Mouse (Mus musculus) MEL (cell line): ENCODE measurements at regions not wholly inside any gene's neighbourhood (a gene's known extent, or its start where the extent isn't known, plus 50 kb on each side); places are given as distances from the start of the nearest gene placed in this dataset.

ENCODE experiments used
- DNase-seq: peaks from one replicate; pipeline ENCODE4 v3.0.0; 2011; ENCODE audit warnings: low read depth, low spot score
- H3K27ac ChIP-seq: 2 replicates; pipeline ENCODE4 v1.5.1; 2012; ENCODE audit warnings: low read depth, mild to moderate bottlenecking, control low read depth, low read length, moderate library complexity; ENCODE audit not compliant: control insufficient read depth
- H3K27me3 ChIP-seq, 2 experiments: fragments of 150-350 bp in 1 of 2; sonication (generic) in 1 of 2; 2 replicates each; pipeline ENCODE4 v1.6.1; 2012; ENCODE audit warnings: low read length in 2 of 2, mild to moderate bottlenecking in 2 of 2, improper control_type of control experiment in 1 of 2, moderate library complexity in 1 of 2; ENCODE audit not compliant: insufficient read depth in 2 of 2, control insufficient read depth in 1 of 2
- H3K36me3 ChIP-seq, 2 experiments: 2 replicates each; pipeline ENCODE4 v1.6.1; 2012 to 2014; ENCODE audit warnings: low read length in 2 of 2, improper control_type of control experiment in 1 of 2, inconsistent platforms in 1 of 2, mild to moderate bottlenecking in 1 of 2; ENCODE audit not compliant: insufficient read depth in 2 of 2, control insufficient read depth in 1 of 2
- H3K4me1 ChIP-seq, 2 experiments: fragments of 150-350 bp in 1 of 2; sonication (generic) in 1 of 2; 2 replicates each; pipeline ENCODE4 v1.6.1; 2012; ENCODE audit warnings: low read length in 2 of 2, improper control_type of control experiment in 1 of 2, mild to moderate bottlenecking in 1 of 2; ENCODE audit not compliant: insufficient read depth in 2 of 2, control insufficient read depth in 1 of 2
- H3K4me3 ChIP-seq, 2 experiments: fragments of 150-350 bp in 1 of 2; sonication (generic) in 1 of 2; 2 replicates each; pipeline ENCODE4 v1.5.1; 2012; ENCODE audit warnings: low read depth in 2 of 2, low read length in 2 of 2, mild to moderate bottlenecking in 2 of 2, moderate library complexity in 2 of 2, control low read depth in 1 of 2, improper control_type of control experiment in 1 of 2; ENCODE audit not compliant: control insufficient read depth in 1 of 2, insufficient read depth in 1 of 2
- H3K79me2 ChIP-seq: 2 replicates; pipeline ENCODE4 v1.6.1; 2012; ENCODE audit warnings: mild to moderate bottlenecking, low read length, moderate library complexity; ENCODE audit not compliant: control insufficient read depth, poor library complexity, insufficient read depth
- H3K9ac ChIP-seq: 2 replicates; pipeline ENCODE4 v1.6.1; 2012; ENCODE audit warnings: low read depth, mild to moderate bottlenecking, control low read depth, low read length, moderate library complexity; ENCODE audit not compliant: control insufficient read depth, poor library complexity, severe bottlenecking
- H3K9me3 ChIP-seq: fragments of 150-350 bp; sonication (generic); replicated peaks from 2 replicates; pipeline ENCODE4 v1.6.1; 2012; ENCODE audit warnings: mild to moderate bottlenecking, low read length, improper control_type of control experiment, moderate library complexity; ENCODE audit not compliant: insufficient read depth
- BHLHE40 ChIP-seq: IDR thresholded peaks from 2 replicates; pipeline ENCODE4 v1.6.1; 2012; ENCODE audit warnings: low read depth, mild to moderate bottlenecking, inconsistent platforms, low read length, improper control_type of control experiment, borderline replicate concordance
- CHD1 ChIP-seq: IDR thresholded peaks from 2 replicates; pipeline ENCODE4 v1.6.1; 2012; ENCODE audit warnings: low read depth, mild to moderate bottlenecking, inconsistent platforms, low read length, improper control_type of control experiment
- CTCF ChIP-seq, 3 experiments: IDR thresholded peaks in 2 of 3; conservative IDR thresholded peaks in 1 of 3; 2 replicates each; pipeline ENCODE4 v1.5.1; 2011 to 2012; ENCODE audit warnings: low read length in 3 of 3, low read depth in 2 of 3, mild to moderate bottlenecking in 2 of 3, improper control_type of control experiment in 1 of 3, inconsistent platforms in 1 of 3, mixed read lengths in 1 of 3, moderate library complexity in 1 of 3; ENCODE audit not compliant: control insufficient read depth in 1 of 3, insufficient read depth in 1 of 3, poor library complexity in 1 of 3, severe bottlenecking in 1 of 3
- ETS1 ChIP-seq: IDR thresholded peaks from 2 replicates; pipeline ENCODE4 v1.6.1; 2012; ENCODE audit warnings: low read depth, mild to moderate bottlenecking, inconsistent platforms, low read length, improper control_type of control experiment, moderate library complexity
- JUND ChIP-seq: IDR thresholded peaks from 2 replicates; pipeline ENCODE4 v1.6.1; 2011; ENCODE audit warnings: low read depth, mild to moderate bottlenecking, improper control_type of control experiment, low read length
- MAX ChIP-seq: IDR thresholded peaks from 2 replicates; pipeline ENCODE4 v1.6.1; 2011; ENCODE audit warnings: low read length, improper control_type of control experiment
- MAZ ChIP-seq: IDR thresholded peaks from 2 replicates; pipeline ENCODE4 v1.6.1; 2012; ENCODE audit warnings: low read depth, mild to moderate bottlenecking, inconsistent platforms, low read length, improper control_type of control experiment
- MYB ChIP-seq: IDR thresholded peaks from 2 replicates; pipeline ENCODE4 v1.6.1; 2011; ENCODE audit warnings: mild to moderate bottlenecking, low read depth, low read length, improper control_type of control experiment
- MYC ChIP-seq: IDR thresholded peaks from 2 replicates; pipeline ENCODE4 v1.6.1; 2011; ENCODE audit warnings: low read depth, mild to moderate bottlenecking, low read length, improper control_type of control experiment, moderate library complexity
- NELFE ChIP-seq: IDR thresholded peaks from 2 replicates; pipeline ENCODE4 v1.6.1; 2011; ENCODE audit warnings: low read depth, low read length, improper control_type of control experiment
- POLR2A ChIP-seq, 2 experiments: IDR thresholded peaks; 2 replicates each; pipeline ENCODE4 v1.6.1; 2011 to 2012; ENCODE audit warnings: low read length in 2 of 2, mild to moderate bottlenecking in 2 of 2, control low read depth in 1 of 2, improper control_type of control experiment in 1 of 2, low read depth in 1 of 2, moderate library complexity in 1 of 2; ENCODE audit not compliant: control insufficient read depth in 1 of 2, insufficient read depth in 1 of 2, poor library complexity in 1 of 2
- POLR2AphosphoS2 ChIP-seq: IDR thresholded peaks from 2 replicates; pipeline ENCODE4 v1.6.1; 2011; ENCODE audit warnings: low read length, improper control_type of control experiment
- POLR2AphosphoS5 ChIP-seq: IDR thresholded peaks from 2 replicates; pipeline ENCODE4 v1.6.1; 2012; ENCODE audit warnings: low read depth, borderline replicate concordance, mild to moderate bottlenecking, inconsistent platforms, low read length, moderate library complexity, mixed read lengths
- SIN3A ChIP-seq: IDR thresholded peaks from 2 replicates; pipeline ENCODE4 v1.6.1; 2012; ENCODE audit warnings: low read length, improper control_type of control experiment, inconsistent platforms
- TAL1 ChIP-seq: IDR thresholded peaks from 2 replicates; pipeline ENCODE4 v1.6.1; 2012; ENCODE audit warnings: mild to moderate bottlenecking, inconsistent platforms, low read length, moderate library complexity, mixed read lengths
- TBP ChIP-seq: IDR thresholded peaks from 2 replicates; pipeline ENCODE4 v1.8.0; 2011; ENCODE audit warnings: low read depth, low read length, improper control_type of control experiment
- UBTF ChIP-seq: IDR thresholded peaks from 2 replicates; pipeline ENCODE4 v1.6.1; 2012; ENCODE audit warnings: low read depth, mild to moderate bottlenecking, inconsistent platforms, low read length, improper control_type of control experiment, moderate library complexity, borderline replicate concordance; ENCODE audit not compliant: insufficient read depth
- USF2 ChIP-seq, 2 experiments: IDR thresholded peaks; 2 replicates each; pipeline ENCODE4 v1.6.1; 2011 to 2012; ENCODE audit warnings: improper control_type of control experiment in 2 of 2, low read length in 2 of 2, borderline replicate concordance in 1 of 2, inconsistent platforms in 1 of 2, low read depth in 1 of 2, mild to moderate bottlenecking in 1 of 2; ENCODE audit not compliant: insufficient read depth in 1 of 2
- ZC3H11A ChIP-seq: IDR thresholded peaks from 2 replicates; pipeline ENCODE4 v1.6.1; 2012; ENCODE audit warnings: low read depth, mild to moderate bottlenecking, inconsistent platforms, low read length, improper control_type of control experiment
- ZMIZ1 ChIP-seq: IDR thresholded peaks from 2 replicates; pipeline ENCODE4 v1.6.1; 2012; ENCODE audit warnings: low read depth, mild to moderate bottlenecking, inconsistent platforms, low read length, improper control_type of control experiment, moderate library complexity
- ZNF384 ChIP-seq: IDR thresholded peaks from 2 replicates; pipeline ENCODE4 v1.6.1; 2012; ENCODE audit warnings: low read depth, mild to moderate bottlenecking, inconsistent platforms, low read length, improper control_type of control experiment

DNA sequence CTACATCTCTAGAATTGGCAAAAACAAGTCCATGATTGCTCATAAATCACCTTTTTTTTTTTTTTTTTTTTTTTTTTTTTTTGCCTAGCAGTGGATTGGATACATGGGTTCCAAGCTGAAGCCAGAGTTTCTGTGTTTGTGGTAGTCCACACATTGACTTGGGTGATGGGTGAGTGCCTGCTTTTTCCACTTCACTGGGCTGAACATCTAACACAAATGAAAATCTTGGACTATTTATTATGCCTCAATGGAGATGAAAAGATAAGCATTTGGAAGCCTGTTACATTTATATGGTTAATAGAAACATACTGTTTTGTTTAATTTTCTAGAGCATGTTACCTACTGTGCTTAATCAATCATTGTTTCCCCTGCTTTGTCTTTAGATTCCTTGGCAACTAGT lies 1152.4 kb upstream of the Nudt12 start:
- Histone ChIP-seq H3K9ac (no peak overlapping the region), H3K27ac (no peak overlapping the region)
- no peak for TF ChIP-seq ZMIZ1
- TF ChIP-seq POLR2A (IDR thresholded peaks at IDR 0.05; ENCODE audit: control insufficient read depth in 1 of 2, insufficient read depth in 1 of 2, low read depth in 1 of 2, low read length in 2 of 2, poor library complexity in 1 of 2) = no peak
- no peak for TF ChIP-seq MYB
- TF ChIP-seq TBP = no peak
- no peak for TF ChIP-seq JUND
- TF ChIP-seq ZC3H11A = no peak
- TF ChIP-seq NELFE = no peak
- no peak for TF ChIP-seq SIN3A
- no peak for TF ChIP-seq POLR2AphosphoS5
- no peak for TF ChIP-seq MAZ
- TF ChIP-seq MAX = no peak
- TF ChIP-seq UBTF = no peak
- TF ChIP-seq POLR2AphosphoS2 = no peak
- TF ChIP-seq ZNF384 = no peak
- TF ChIP-seq, all 39 proteins: peak for 0
- no peaks in the 10 kb centered on the region for H3K4me1 ChIP-seq
- no peaks in the 10 kb centered on the region for H3K79me2 ChIP-seq
- no peak overlapping the region for H3K4me3 ChIP-seq
- H3K36me3 ChIP-seq = 0 out of 4 replicates have a peak, but pooled peaks cover 0 to 2% of the 10 kb centered on the region in 2 experiments
- no peak for DNase-seq
- no peaks in the 10 kb centered on the region for H3K9me3 ChIP-seq
- H3K27me3 ChIP-seq = no peaks in the 10 kb centered on the region

DNA sequence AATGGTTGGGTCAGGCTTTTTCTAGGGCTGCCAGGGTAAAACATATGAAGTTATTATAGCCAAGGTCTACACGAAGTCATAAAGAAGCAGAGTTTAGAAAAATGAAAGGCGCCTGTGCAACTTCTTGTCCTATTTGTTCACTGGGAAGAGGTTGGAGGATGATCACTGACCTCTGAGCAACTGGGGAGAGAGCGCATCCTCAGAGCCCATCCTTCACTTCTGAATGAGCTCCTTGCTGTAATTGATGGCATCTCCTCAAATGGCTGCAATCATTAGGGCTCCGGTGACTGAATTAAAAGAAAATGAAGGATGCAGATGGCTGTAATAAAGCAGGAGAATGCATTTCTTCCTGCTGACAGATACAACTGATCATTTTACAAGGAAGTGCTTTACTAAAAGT lies 1117.4 kb upstream of the Nudt12 start:
- DNase-seq = no peak
- Histone ChIP-seq H3K79me2 (no peaks in the 10 kb centered on the region), H3K9me3 (no peaks in the 10 kb centered on the region), H3K4me3 (no peak overlapping the region), H3K9ac (no peak overlapping the region), H3K27me3 (no peaks in the 10 kb centered on the region), H3K36me3 (no peaks in the 10 kb centered on the region), H3K27ac (no peak overlapping the region), H3K4me1 (no peaks in the 10 kb centered on the region)
- TF ChIP-seq CTCF (IDR thresholded peaks at IDR 0.05 in 2 of 3, conservative IDR thresholded peaks at IDR 0.05 in 1 of 3; ENCODE audit: control insufficient read depth in 1 of 3, insufficient read depth in 1 of 3, low read depth in 2 of 3, low read length in 3 of 3, poor library complexity in 1 of 3, severe bottlenecking in 1 of 3) = no peak
- TF ChIP-seq POLR2AphosphoS5 = no peak
- TF ChIP-seq TAL1 = no peak
- TF ChIP-seq USF2 (IDR thresholded peaks at IDR 0.05; ENCODE audit: borderline replicate concordance in 1 of 2, insufficient read depth in 1 of 2, low read depth in 1 of 2, low read length in 2 of 2) = no peak
- TF ChIP-seq ETS1 = no peak
- no peak for TF ChIP-seq MYC
- TF ChIP-seq CHD1 = no peak
- TF ChIP-seq BHLHE40 = no peak
